Mouse (Mus musculus) limb, embryonic 12.5 days (tissue): ENCODE results near the gene Slc15a5. TPM values are rescaled to one million over a fixed set of nuclear protein-coding genes. Genes with fewer than 3 reads are reported as not detected.
A peak's percentile ranks its signal among the peaks of the same experiment; 100 is the strongest.

Experiments used
- ATAC-seq: fragments of 200-750 bp; cut with Nextera tagmentation; 2 replicates; pipeline ENCODE4 v1.8.0; 2017; ENCODE audit warnings: low read depth, moderate TSS enrichment; ENCODE audit not compliant: insufficient number of reproducible peaks, insufficient read depth, low FRiP score, low TSS enrichment
- H3K27ac ChIP-seq: fragments of 300-500 bp; sonication (generic); 2 replicates; pipeline ENCODE4 v1.5.1; 2016; ENCODE audit warnings: mild to moderate bottlenecking, moderate library complexity
- H3K27me3 ChIP-seq: fragments of 300-500 bp; sonication (generic); 2 replicates; pipeline ENCODE4 v1.6.1; 2016; ENCODE audit warnings: mild to moderate bottlenecking, moderate library complexity
- H3K36me3 ChIP-seq: fragments of 300-500 bp; sonication (generic); 2 replicates; pipeline ENCODE4 v1.6.1; 2016; ENCODE audit warnings: mild to moderate bottlenecking, moderate library complexity
- H3K4me1 ChIP-seq: fragments of 300-500 bp; sonication (generic); replicated peaks from 2 replicates; pipeline ENCODE4 v1.6.1; 2016
- H3K4me2 ChIP-seq: fragments of 300-500 bp; sonication (generic); 2 replicates; pipeline ENCODE4 v1.6.1; 2016; ENCODE audit warnings: mild to moderate bottlenecking, moderate library complexity
- H3K4me3 ChIP-seq: fragments of 300-500 bp; sonication (generic); replicated peaks from 2 replicates; pipeline ENCODE4 v1.5.1; 2016; ENCODE audit warnings: mild to moderate bottlenecking
- H3K9ac ChIP-seq: fragments of 300-500 bp; sonication (generic); replicated peaks from 2 replicates; pipeline ENCODE4 v1.6.1; 2016; ENCODE audit warnings: mild to moderate bottlenecking, moderate library complexity
- H3K9me3 ChIP-seq: fragments of 300-500 bp; sonication (generic); 2 replicates; pipeline ENCODE4 v1.6.1; 2016; ENCODE audit warnings: mild to moderate bottlenecking, moderate library complexity
- WGBS: fragments of 180-500 bp; shearing (Covaris S2); methylation state at CpG from one replicate; pipeline ENCODE4 v1.1.7; 2016; 5-methylcytosine and 5-hydroxymethylcytosine counted together
- polyA plus RNA-seq: library from polyadenylated mRNA; unstranded; fragments of >200 nt; fragmentation: Nextera tagmentation; extraction: Ambion mirVana; gene quantifications from 2 replicates; pipeline ENCODE4 v1.2.1, GENCODE M21; 2016

The Slc15a5 gene
- polyA plus RNA-seq, 1 experiment from 2014 or later = not detected

DNA sequence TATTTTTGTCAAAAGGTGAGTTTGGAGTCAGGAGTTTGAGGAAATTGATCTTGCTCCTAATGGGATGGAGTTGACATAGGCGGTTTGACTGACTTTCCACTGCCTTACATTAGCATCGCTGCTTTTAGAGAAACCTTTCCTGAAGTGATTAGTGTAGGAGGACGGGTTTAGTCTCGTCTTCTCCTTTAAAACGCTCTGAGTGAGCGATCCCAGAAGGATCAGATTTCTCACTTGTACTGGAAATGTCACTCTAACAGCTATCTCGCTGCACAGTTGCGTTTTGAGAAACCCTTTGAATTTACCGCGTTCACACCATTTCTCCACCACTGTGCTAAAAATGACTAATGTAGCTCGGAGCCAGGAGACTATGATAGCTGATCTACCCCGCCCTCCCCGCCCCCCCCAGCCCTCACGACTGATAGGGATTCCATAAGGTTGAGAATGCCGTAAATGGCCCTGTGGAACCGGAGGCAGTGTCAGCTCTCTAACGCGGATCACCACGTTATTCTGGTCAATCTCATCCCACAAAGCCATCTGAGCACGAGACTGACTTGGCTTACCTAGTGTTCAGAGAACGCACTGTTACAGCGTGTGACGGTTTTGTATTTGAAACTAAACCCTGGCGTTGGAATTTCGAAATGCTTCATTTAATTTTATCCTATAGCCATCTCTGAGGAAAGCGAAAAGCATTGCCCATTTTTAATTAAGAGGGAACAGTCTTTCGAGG, 73.0 kb downstream of the Slc15a5 start:
- no peak for ATAC-seq
- no peak overlapping the region for H3K9ac ChIP-seq
- no peak overlapping the region for H3K4me3 ChIP-seq
- H3K27me3 ChIP-seq = no peaks in the 10 kb centered on the region
- no peaks in the 10 kb centered on the region for H3K9me3 ChIP-seq
- WGBS = 81% methylated on average over 27 of the region's 27 CpGs
- no peak overlapping the region for H3K4me2 ChIP-seq
- no peak overlapping the region for H3K27ac ChIP-seq
- no peaks in the 10 kb centered on the region for H3K4me1 ChIP-seq
- H3K36me3 ChIP-seq = no peaks in the 10 kb centered on the region

DNA sequence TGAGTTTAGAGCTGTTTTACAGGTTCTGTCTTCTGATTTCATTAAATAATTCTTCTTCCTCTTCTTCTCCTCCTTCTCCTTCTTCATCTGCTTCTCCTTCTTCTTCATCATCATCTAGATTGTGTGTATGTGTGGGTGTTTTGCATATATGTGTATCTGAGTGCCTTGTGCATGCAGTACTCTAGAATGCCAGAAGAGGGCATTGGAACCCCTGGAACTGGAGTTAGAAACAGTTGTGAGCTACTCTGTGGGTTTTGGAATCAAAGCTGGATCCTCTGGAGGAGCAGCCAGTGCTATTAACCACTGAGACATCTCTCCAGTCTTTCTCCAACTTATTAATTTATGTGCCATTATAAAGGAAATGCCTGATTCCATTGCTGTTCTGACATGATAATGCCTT, 89.9 kb downstream of the Slc15a5 start:
- H3K4me1 ChIP-seq = no peaks in the 10 kb centered on the region
- no peaks in the 10 kb centered on the region for H3K27me3 ChIP-seq
- no peak overlapping the region for H3K27ac ChIP-seq
- H3K4me3 ChIP-seq = no peak overlapping the region
- no peaks in the 10 kb centered on the region for H3K9me3 ChIP-seq
- H3K4me2 ChIP-seq = no peak overlapping the region
- no peak overlapping the region for H3K9ac ChIP-seq
- no peaks in the 10 kb centered on the region for H3K36me3 ChIP-seq
- ATAC-seq = no peak

DNA sequence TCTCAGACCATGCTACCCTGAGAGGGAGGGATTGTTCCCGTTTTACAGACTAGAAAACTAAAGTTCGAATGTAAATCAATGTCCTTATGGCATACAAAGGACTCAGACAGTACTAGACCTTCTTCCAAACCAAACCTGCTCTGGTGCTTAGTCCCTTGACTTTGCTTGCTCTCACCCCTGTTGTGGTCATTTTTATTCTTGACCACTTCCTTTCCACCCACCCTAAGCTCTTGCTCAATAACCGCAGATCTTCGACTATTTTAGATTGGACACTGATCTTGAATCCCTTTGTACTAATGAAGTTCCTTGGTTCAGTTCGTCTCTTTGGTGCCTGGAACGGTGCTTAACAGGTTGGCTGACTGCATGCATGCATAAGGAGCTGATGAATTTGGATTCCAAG, 94.5 kb downstream of the Slc15a5 start:
- Histone ChIP-seq H3K4me1 (peaks cover 13% of the 10 kb centered on the region), H3K9me3 (no peaks in the 10 kb centered on the region), H3K4me2 (no peak overlapping the region), H3K36me3 (no peaks in the 10 kb centered on the region), H3K4me3 (no peak overlapping the region), H3K27ac (no peak overlapping the region), H3K27me3 (no peaks in the 10 kb centered on the region), H3K9ac (no peak overlapping the region)
- no peak for ATAC-seq
- whole genome bisulfite sequencing = 89% methylated on average over 6 of the region's 6 CpGs

DNA sequence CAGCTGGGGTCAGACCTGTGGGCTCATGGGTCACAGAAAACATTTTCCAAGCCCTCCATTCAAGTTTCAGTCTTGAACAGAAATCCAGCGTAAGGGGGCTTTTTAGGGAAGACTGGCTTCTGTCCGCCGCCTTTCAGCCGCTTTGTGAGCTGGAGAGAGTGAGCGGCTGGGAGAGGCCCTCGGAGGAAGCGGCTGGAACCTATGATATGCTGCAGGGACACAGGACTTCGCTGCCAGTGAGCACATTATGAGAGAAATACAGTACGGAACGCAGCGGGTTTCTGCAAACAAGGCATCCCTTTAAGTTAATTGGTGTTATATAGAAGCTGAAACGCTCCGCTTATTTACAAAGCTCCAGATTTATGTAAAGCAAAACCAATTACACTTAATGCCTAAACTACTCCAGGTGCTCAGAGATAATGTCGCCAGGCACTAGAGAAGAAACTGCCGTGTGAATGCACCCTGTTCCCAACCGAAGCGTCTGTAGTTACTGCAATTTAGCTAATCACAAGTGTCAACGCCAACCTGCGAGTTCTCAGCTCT, 97.5 kb downstream of the Slc15a5 start:
- ATAC-seq = no peak
- Histone ChIP-seq H3K9me3 (no peaks in the 10 kb centered on the region), H3K36me3 (no peaks in the 10 kb centered on the region), H3K4me2 (peak overlapping the region; percentile 40), H3K4me3 (0 out of 2 replicates have a peak overlapping the region, but pooled peaks have one; percentile 7), H3K27ac (no peak overlapping the region), H3K27me3 (no peaks in the 10 kb centered on the region), H3K9ac (no peak overlapping the region), H3K4me1 (peaks cover 13% of the 10 kb centered on the region)
- WGBS = 45% methylated on average over 19 of the region's 19 CpGs

DNA sequence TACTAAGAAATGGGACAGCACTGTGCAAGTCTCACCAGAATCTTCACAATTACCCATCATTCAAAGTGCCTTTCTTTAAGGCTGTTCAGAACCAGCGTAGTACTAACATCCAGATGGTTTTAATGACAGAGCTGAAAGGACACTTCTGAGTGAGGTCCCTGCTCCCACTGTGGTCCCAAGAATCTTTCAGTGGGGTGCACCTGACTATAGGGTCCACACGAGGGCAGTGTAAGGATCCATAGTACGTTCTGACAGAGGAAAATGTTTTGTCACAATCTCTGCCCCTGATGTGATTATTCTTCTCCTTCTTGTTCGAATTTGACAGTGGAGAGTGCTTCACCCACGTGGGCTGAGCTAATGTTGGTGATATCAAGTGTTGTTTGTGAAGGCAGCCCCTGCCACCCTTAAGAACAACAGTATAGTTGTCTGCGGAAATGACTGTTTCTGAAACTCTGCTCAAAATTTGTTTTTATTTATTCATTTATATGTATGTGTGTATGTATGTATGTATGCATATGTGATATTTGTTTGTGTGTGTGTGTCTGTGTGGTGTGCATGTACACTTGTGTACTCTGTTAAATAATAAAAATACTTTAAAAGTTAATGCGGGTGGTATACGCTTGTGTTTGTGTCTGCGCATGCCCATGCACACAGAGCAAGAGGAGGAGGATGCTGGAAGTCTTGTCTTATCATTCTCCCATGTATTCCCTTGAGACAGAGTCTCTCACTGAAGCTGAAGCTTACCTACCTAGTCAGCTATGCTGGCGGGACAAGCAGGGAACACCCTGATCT, 98.6 kb downstream of the Slc15a5 start:
- Histone ChIP-seq H3K36me3 (no peaks in the 10 kb centered on the region), H3K4me3 (no peak overlapping the region), H3K27me3 (no peaks in the 10 kb centered on the region), H3K4me2 (no peak overlapping the region), H3K9ac (no peak overlapping the region), H3K27ac (no peak overlapping the region), H3K9me3 (no peaks in the 10 kb centered on the region), H3K4me1 (peaks cover 13% of the 10 kb centered on the region)
- peak; percentile 52; the same call in 1 of the 2 replicates for ATAC-seq
- 77% methylated on average over 10 of the region's 10 CpGs for WGBS

DNA sequence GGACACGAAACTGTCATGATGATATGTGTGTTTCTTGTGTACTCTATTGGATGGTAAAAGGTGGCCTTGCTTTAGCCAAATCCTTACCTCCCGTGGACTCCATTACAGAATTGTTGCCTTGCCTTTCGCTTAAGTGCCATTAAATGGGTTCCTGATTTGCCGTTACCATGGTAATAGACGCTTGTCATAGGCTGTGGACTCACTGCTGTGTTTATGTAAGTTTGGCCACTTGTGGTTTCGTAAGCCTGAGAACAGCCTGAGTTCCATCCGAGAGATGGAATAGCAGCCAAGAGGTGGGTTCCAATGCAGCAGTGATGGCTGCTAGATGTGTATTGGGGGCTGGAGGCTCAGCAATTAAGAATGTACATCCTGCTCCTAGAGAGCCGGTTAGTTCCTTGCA, 99.3 kb downstream of the Slc15a5 start:
- Histone ChIP-seq H3K27ac (no peak overlapping the region), H3K4me3 (no peak overlapping the region), H3K27me3 (no peaks in the 10 kb centered on the region), H3K9ac (no peak overlapping the region), H3K9me3 (no peaks in the 10 kb centered on the region), H3K4me2 (no peak overlapping the region), H3K36me3 (no peaks in the 10 kb centered on the region), H3K4me1 (peaks cover 13% of the 10 kb centered on the region)
- 56% methylated on average over 8 of the region's 8 CpGs for WGBS
- no peak for ATAC-seq

DNA sequence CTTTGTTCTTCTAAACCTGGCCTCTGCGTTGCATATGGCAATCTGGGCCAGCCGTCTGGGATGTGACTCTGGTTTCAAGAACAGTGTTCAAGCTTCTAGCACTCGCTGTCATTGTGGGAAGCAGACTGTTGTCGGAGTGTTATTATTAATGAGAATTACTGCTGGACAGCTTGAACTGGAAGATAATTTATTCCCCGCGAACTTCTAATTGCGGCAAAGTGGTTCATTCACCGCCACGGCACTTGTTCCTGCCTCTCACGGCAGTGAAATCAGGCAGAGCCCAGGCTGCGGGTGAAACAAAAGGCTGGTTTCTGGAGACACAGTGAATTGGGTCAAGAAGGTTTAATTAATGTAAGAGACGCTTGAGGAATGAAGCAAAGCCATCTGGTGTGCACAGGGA, 99.9 kb downstream of the Slc15a5 start:
- H3K9ac ChIP-seq = no peak overlapping the region
- H3K9me3 ChIP-seq = no peaks in the 10 kb centered on the region
- no peak overlapping the region for H3K27ac ChIP-seq
- H3K4me1 ChIP-seq = peaks cover 13% of the 10 kb centered on the region
- H3K4me2 ChIP-seq = no peak overlapping the region
- WGBS = 69% methylated on average over 12 of the region's 12 CpGs
- no peaks in the 10 kb centered on the region for H3K36me3 ChIP-seq
- no peak overlapping the region for H3K4me3 ChIP-seq
- ATAC-seq = no peak
- H3K27me3 ChIP-seq = no peaks in the 10 kb centered on the region

DNA sequence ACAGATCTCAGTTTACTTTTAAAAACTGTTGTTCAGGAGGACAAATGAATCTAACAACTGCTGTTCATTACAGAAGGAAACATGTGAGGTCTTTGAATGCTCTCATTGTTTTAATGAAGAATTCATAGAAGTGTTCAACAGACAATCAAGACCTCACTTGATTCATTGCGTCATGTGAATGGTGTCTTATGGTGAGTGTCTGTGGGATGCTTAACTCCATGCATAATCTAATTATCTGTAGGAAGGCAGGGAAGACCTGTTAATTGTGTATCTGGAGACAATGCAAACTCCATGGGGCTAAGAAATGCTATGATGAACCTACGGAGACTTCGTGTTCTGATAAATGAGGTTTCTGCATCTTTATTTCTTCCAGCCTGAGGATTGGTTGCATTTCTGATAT, 103.7 kb downstream of the Slc15a5 start:
- WGBS = 95% methylated on average over 3 of the region's 3 CpGs
- Histone ChIP-seq H3K9me3 (no peaks in the 10 kb centered on the region), H3K4me2 (no peak overlapping the region), H3K27me3 (no peaks in the 10 kb centered on the region), H3K4me3 (no peak overlapping the region), H3K4me1 (0 out of 2 replicates have a peak, but pooled peaks cover 4% of the 10 kb centered on the region), H3K27ac (no peak overlapping the region), H3K9ac (no peak overlapping the region), H3K36me3 (no peaks in the 10 kb centered on the region)
- no peak for ATAC-seq

DNA sequence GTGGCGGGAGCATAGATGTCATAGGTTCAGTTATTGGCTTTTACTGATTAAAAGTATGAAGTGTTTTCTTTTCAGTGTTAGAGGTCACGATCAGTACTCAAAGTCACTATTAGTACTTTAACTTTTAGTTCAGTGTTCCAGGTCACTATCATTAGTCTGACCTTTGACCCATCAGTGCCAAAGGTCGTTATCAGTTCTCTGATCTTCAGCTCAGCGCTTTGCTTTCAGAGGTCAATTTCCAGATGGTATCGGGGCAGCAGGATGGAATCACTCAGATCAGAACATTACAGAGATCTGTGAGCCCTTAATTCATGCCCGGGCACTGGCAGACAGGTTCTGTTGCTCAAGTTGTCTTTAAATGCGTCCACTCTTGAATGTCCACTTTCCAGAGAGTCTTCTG, 116.0 kb downstream of the Slc15a5 start:
- Histone ChIP-seq H3K9ac (no peak overlapping the region), H3K27me3 (no peaks in the 10 kb centered on the region), H3K4me3 (no peak overlapping the region), H3K4me2 (no peak overlapping the region), H3K36me3 (no peaks in the 10 kb centered on the region), H3K4me1 (no peaks in the 10 kb centered on the region), H3K9me3 (no peaks in the 10 kb centered on the region), H3K27ac (no peak overlapping the region)
- ATAC-seq = no peak
- WGBS = 24% methylated on average over 7 of the region's 7 CpGs

DNA sequence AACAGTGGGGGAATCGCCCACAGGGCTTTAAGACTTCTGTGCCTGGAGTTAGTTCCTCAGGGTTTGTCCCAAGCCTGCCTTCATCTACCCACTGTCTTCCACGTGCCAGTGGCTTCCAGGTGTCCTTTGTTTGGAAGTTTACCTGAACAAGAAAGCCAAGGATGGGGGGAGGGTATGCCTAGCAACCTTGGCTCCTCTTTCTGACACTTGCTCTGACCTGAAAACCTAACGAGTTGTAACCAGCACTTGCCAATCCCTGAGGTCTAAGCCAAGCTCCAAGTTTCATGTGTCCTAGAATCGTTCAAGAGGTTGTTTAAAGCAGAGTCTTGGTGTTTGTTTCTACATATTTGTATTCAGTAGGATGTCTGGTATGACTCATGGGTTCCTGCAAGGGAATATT, 116.9 kb downstream of the Slc15a5 start:
- Histone ChIP-seq H3K4me2 (no peak overlapping the region), H3K9me3 (no peaks in the 10 kb centered on the region), H3K9ac (no peak overlapping the region), H3K4me1 (no peaks in the 10 kb centered on the region), H3K4me3 (no peak overlapping the region), H3K27ac (no peak overlapping the region), H3K36me3 (no peaks in the 10 kb centered on the region), H3K27me3 (no peaks in the 10 kb centered on the region)
- 71% methylated on average over 4 of the region's 4 CpGs for WGBS
- ATAC-seq = no peak

DNA sequence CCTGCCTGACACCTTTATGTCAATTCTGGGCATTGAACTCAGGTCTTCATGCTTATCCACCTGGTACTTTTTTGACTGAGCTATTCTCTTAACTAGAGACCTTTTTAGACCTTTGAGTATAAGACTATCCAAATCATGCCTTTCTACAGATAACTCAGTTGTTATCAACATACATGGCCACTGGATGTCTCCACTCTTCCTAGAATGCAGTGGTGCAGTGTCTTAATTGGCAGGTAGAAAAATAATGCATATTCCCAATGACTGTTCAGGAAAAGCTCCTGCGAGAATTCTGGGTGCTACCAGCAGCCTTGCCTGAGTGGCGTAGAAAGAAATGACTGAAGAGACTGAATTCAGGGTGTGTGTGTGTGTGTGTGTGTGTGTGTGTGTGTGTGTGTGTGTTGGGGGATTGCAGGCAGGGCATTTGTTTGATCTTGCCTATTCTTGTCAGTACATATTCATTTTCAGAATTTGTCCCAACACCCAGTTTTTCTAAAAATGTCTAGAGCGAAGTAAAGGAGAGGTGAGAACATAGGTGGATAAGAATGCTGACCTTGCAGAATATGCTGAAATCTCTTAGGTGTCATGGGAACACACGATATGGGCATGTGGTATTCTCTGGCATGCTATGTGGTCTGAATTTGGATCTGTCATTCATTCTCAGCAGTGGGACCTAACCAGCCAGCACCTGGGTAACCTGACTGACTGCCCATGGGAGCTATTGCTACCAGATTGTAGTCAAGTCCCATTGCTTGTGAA, 119.5 kb downstream of the Slc15a5 start:
- Histone ChIP-seq H3K27me3 (no peaks in the 10 kb centered on the region), H3K4me1 (no peaks in the 10 kb centered on the region; the same call in 1 of the 2 replicates), H3K4me3 (no peak overlapping the region), H3K9ac (no peak overlapping the region), H3K9me3 (no peaks in the 10 kb centered on the region), H3K36me3 (no peaks in the 10 kb centered on the region), H3K4me2 (no peak overlapping the region), H3K27ac (no peak overlapping the region)
- ATAC-seq = no peak
- 90% methylated on average over 4 of the region's 4 CpGs for WGBS
